Mouse (Mus musculus): Measurements from ENCODE around the gene Nop16. TPM values are rescaled to one million over a fixed set of nuclear protein-coding genes. Genes with fewer than 3 reads are reported as not detected.

The Nop16 gene
- polyA plus RNA-seq, 1 experiment from 2014 or later: 75.1 TPM

GRCm38 (mm10) chr13:54574854-54575481 lies 14.9 kb downstream of the Nop16 start, which contains the start of gene Arl10:
Arl10 (plus strand) TSS chr13:54575015.
- under 1% methylated on average over 55 of the region's 55 CpGs for WGBS
- Histone ChIP-seq H3K27ac (replicated peaks; ENCODE audit: low read depth, low read length) (peak within 1 kb of the TSS; percentile 67; the same call in 1 of the 2 replicates), H3K4me3 (ENCODE audit: low read depth, low read length) (peak within 1 kb of the TSS; percentile 96), H3K4me1 (ENCODE audit: control insufficient read depth, insufficient read depth, low read length) (no peaks in the 10 kb centered on the region; the same call in 1 of the 2 replicates), H3K27me3 (ENCODE audit: control insufficient read depth, insufficient read depth, low read length) (no peaks in the 10 kb centered on the region), H3K36me3 (replicated peaks; ENCODE audit: control insufficient read depth, insufficient read depth, low read depth, low read length) (0 out of 2 replicates have a peak, but pooled peaks cover 2% of the 10 kb centered on the region), H3K9me3 (replicated peaks; ENCODE audit: control insufficient read depth, low read length) (no peaks in the 10 kb centered on the region), H3K9ac (replicated peaks; ENCODE audit: low read length) (peak within 1 kb of the TSS; percentile 93), H3K4me2 (ENCODE audit: low read depth, low read length) (peak within 1 kb of the TSS; percentile 90)
- peak; percentile 85 for ATAC-seq (replicated peaks; ENCODE audit: insufficient number of reproducible peaks, low FRiP score, low TSS enrichment, low read depth)
- peak; percentile 85 for DNase-seq (ENCODE audit: low spot score)

- 84% methylated on average over 4 of the region's 4 CpGs for WGBS
- H3K36me3 ChIP-seq (replicated peaks; ENCODE audit: control insufficient read depth, insufficient read depth, low read depth, low read length): no peaks in the 10 kb centered on the region
- no peak overlapping the region for H3K4me2 ChIP-seq (ENCODE audit: low read depth, low read length)
- no peak overlapping the region for H3K4me3 ChIP-seq (ENCODE audit: low read depth, low read length)
- no peak overlapping the region for H3K27ac ChIP-seq (replicated peaks; ENCODE audit: low read depth, low read length)
- no peak for DNase-seq (ENCODE audit: low spot score)
- no peak overlapping the region for H3K9ac ChIP-seq (replicated peaks; ENCODE audit: low read length)
- no peaks in the 10 kb centered on the region for H3K27me3 ChIP-seq (ENCODE audit: control insufficient read depth, insufficient read depth, low read length)
- H3K9me3 ChIP-seq (replicated peaks; ENCODE audit: control insufficient read depth, low read length): no peaks in the 10 kb centered on the region
- H3K4me1 ChIP-seq (ENCODE audit: control insufficient read depth, insufficient read depth, low read length): no peaks in the 10 kb centered on the region; the same call in 1 of the 2 replicates
- ATAC-seq (replicated peaks; ENCODE audit: insufficient number of reproducible peaks, low FRiP score, low TSS enrichment, low read depth): no peak
These were observed 17.3 kb downstream of the Nop16 start for GRCm38 (mm10) chr13:54572621-54573020.

GRCm38 (mm10) chr13:54571637-54572036 lies 18.3 kb downstream of the Nop16 start:
- ATAC-seq (replicated peaks; ENCODE audit: insufficient number of reproducible peaks, low FRiP score, low TSS enrichment, low read depth) (no peak), DNase-seq (ENCODE audit: low spot score) (peak; percentile 23)
- H3K9me3 ChIP-seq (replicated peaks; ENCODE audit: control insufficient read depth, low read length): no peaks in the 10 kb centered on the region
- H3K27me3 ChIP-seq (ENCODE audit: control insufficient read depth, insufficient read depth, low read length): no peaks in the 10 kb centered on the region
- WGBS: 50% methylated on average over 2 of the region's 2 CpGs
- no peak overlapping the region for H3K9ac ChIP-seq (replicated peaks; ENCODE audit: low read length)
- H3K4me1 ChIP-seq (ENCODE audit: control insufficient read depth, insufficient read depth, low read length): no peaks in the 10 kb centered on the region; the same call in 1 of the 2 replicates
- no peak overlapping the region for H3K4me2 ChIP-seq (ENCODE audit: low read depth, low read length)
- H3K36me3 ChIP-seq (replicated peaks; ENCODE audit: control insufficient read depth, insufficient read depth, low read depth, low read length): no peaks in the 10 kb centered on the region
- no peak overlapping the region for H3K4me3 ChIP-seq (ENCODE audit: low read depth, low read length)
- H3K27ac ChIP-seq (replicated peaks; ENCODE audit: low read depth, low read length): no peak overlapping the region

DNA sequence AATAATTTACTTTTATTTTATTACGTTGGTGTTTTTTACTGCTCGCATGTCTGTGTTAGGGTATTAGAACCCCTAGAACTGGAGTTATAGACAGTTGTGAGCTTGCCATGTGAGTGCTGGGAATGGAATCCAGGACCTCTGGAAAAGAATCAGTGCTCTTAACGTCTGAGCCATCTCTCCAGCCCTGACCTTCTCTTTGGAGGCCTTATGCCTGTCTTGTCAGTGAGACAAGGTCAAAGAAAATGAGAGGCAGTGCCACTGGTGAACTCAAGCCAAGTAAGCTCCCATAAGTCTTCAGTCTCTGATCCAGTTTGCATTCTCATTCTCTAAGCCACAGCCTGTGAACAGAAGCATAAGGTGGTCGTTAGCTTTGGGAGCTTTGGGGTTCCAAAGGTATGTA lies 19.2 kb downstream of the Nop16 start:
- H3K27ac ChIP-seq (replicated peaks; ENCODE audit: low read depth, low read length): no peak overlapping the region
- H3K4me3 ChIP-seq (ENCODE audit: low read depth, low read length): no peak overlapping the region
- H3K4me2 ChIP-seq (ENCODE audit: low read depth, low read length): no peak overlapping the region
- H3K4me1 ChIP-seq (ENCODE audit: control insufficient read depth, insufficient read depth, low read length): no peaks in the 10 kb centered on the region; the same call in 1 of the 2 replicates
- 68% methylated on average over 4 of the region's 4 CpGs for WGBS
- H3K36me3 ChIP-seq (replicated peaks; ENCODE audit: control insufficient read depth, insufficient read depth, low read depth, low read length): no peaks in the 10 kb centered on the region
- no peaks in the 10 kb centered on the region for H3K9me3 ChIP-seq (replicated peaks; ENCODE audit: control insufficient read depth, low read length)
- no peak for ATAC-seq (replicated peaks; ENCODE audit: insufficient number of reproducible peaks, low FRiP score, low TSS enrichment, low read depth)
- no peak overlapping the region for H3K9ac ChIP-seq (replicated peaks; ENCODE audit: low read length)
- DNase-seq (ENCODE audit: low spot score): no peak
- H3K27me3 ChIP-seq (ENCODE audit: control insufficient read depth, insufficient read depth, low read length): no peaks in the 10 kb centered on the region

- no peak for DNase-seq (ENCODE audit: low spot score)
- Histone ChIP-seq H3K4me3 (ENCODE audit: low read depth, low read length) (no peak overlapping the region), H3K4me1 (ENCODE audit: control insufficient read depth, insufficient read depth, low read length) (no peaks in the 10 kb centered on the region), H3K9ac (replicated peaks; ENCODE audit: low read length) (no peak overlapping the region), H3K27me3 (ENCODE audit: control insufficient read depth, insufficient read depth, low read length) (no peaks in the 10 kb centered on the region), H3K27ac (replicated peaks; ENCODE audit: low read depth, low read length) (no peak overlapping the region), H3K4me2 (ENCODE audit: low read depth, low read length) (no peak overlapping the region), H3K9me3 (replicated peaks; ENCODE audit: control insufficient read depth, low read length) (no peaks in the 10 kb centered on the region), H3K36me3 (replicated peaks; ENCODE audit: control insufficient read depth, insufficient read depth, low read depth, low read length) (no peaks in the 10 kb centered on the region)
- no peak for ATAC-seq (replicated peaks; ENCODE audit: insufficient number of reproducible peaks, low FRiP score, low TSS enrichment, low read depth)
- WGBS: 44% methylated on average over 1 of the region's 1 CpGs
These were observed 20.6 kb downstream of the Nop16 start for GRCm38 (mm10) chr13:54569282-54569681.

DNA sequence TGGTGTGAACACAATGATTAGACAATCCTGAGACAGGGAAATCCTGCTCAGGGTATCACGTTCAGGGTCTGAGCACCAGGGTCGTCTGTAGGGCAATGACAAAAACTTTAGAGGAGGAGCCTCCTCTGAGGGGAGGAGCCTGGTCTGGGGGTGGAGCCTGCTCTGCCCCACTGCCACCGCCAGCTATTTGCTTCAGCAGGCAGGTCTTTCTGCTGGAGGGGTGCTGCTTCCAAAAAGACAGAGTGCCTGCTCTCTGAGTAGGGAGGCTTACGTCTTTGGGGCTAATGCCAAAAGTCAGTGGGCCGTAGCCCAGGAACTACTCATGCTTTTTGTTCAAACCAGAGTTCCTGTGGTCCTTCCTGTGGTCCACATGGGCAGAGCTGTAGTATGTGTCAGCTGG lies 21.5 kb downstream of the Nop16 start:
- 42% methylated on average over 5 of the region's 5 CpGs for WGBS
- Histone ChIP-seq H3K36me3 (replicated peaks; ENCODE audit: control insufficient read depth, insufficient read depth, low read depth, low read length) (no peaks in the 10 kb centered on the region), H3K27me3 (ENCODE audit: control insufficient read depth, insufficient read depth, low read length) (no peaks in the 10 kb centered on the region), H3K9ac (replicated peaks; ENCODE audit: low read length) (no peak overlapping the region), H3K27ac (replicated peaks; ENCODE audit: low read depth, low read length) (no peak overlapping the region), H3K4me2 (ENCODE audit: low read depth, low read length) (no peak overlapping the region), H3K4me3 (ENCODE audit: low read depth, low read length) (no peak overlapping the region), H3K4me1 (ENCODE audit: control insufficient read depth, insufficient read depth, low read length) (no peaks in the 10 kb centered on the region), H3K9me3 (replicated peaks; ENCODE audit: control insufficient read depth, low read length) (no peaks in the 10 kb centered on the region)
- DNase-seq (ENCODE audit: low spot score) (no peak), ATAC-seq (replicated peaks; ENCODE audit: insufficient number of reproducible peaks, low FRiP score, low TSS enrichment, low read depth) (no peak)

- 42% methylated on average over 8 of the region's 8 CpGs for WGBS
- Histone ChIP-seq H3K27me3 (ENCODE audit: control insufficient read depth, insufficient read depth, low read length) (no peaks in the 10 kb centered on the region), H3K27ac (replicated peaks; ENCODE audit: low read depth, low read length) (no peak overlapping the region)
These were observed 24.1 kb downstream of the Nop16 start for GRCm38 (mm10) chr13:54565594-54566345.

GRCm38 (mm10) chr13:54565201-54565581 lies 24.7 kb downstream of the Nop16 start, which contains the start of gene 4833439L19Rik:
4833439L19Rik (minus strand) TSS chr13:54565435.
- Histone ChIP-seq H3K27ac (replicated peaks; ENCODE audit: low read depth, low read length) (peak within 1 kb of the TSS; percentile 59), H3K27me3 (ENCODE audit: control insufficient read depth, insufficient read depth, low read length) (no peaks in the 10 kb centered on the region), H3K4me2 (ENCODE audit: low read depth, low read length) (peak within 1 kb of the TSS; percentile 57), H3K4me1 (ENCODE audit: control insufficient read depth, insufficient read depth, low read length) (no peaks in the 10 kb centered on the region), H3K36me3 (replicated peaks; ENCODE audit: control insufficient read depth, insufficient read depth, low read depth, low read length) (no peaks in the 10 kb centered on the region; the same call in 1 of the 2 replicates), H3K9me3 (replicated peaks; ENCODE audit: control insufficient read depth, low read length) (no peaks in the 10 kb centered on the region), H3K4me3 (ENCODE audit: low read depth, low read length) (peak within 1 kb of the TSS; percentile 98), H3K9ac (replicated peaks; ENCODE audit: low read length) (peak within 1 kb of the TSS; percentile 97)
- DNase-seq (ENCODE audit: low spot score): peak; percentile 100
- ATAC-seq (replicated peaks; ENCODE audit: insufficient number of reproducible peaks, low FRiP score, low TSS enrichment, low read depth): peak; percentile 94
- under 1% methylated on average over 27 of the region's 27 CpGs for WGBS

More at GRCm38 (mm10) chr13:54565594-54566345, 24.1 kb downstream of the Nop16 start:
- Histone ChIP-seq H3K4me2 (ENCODE audit: low read depth, low read length) (peak overlapping the region; percentile 41), H3K9ac (replicated peaks; ENCODE audit: low read length) (peak overlapping the region; percentile 97), H3K4me3 (ENCODE audit: low read depth, low read length) (peak overlapping the region; percentile 98), H3K9me3 (replicated peaks; ENCODE audit: control insufficient read depth, low read length) (no peaks in the 10 kb centered on the region), H3K36me3 (replicated peaks; ENCODE audit: control insufficient read depth, insufficient read depth, low read depth, low read length) (no peaks in the 10 kb centered on the region; the same call in 1 of the 2 replicates), H3K4me1 (ENCODE audit: control insufficient read depth, insufficient read depth, low read length) (no peaks in the 10 kb centered on the region)
- DNase-seq (ENCODE audit: low spot score) (peak; percentile 64), ATAC-seq (replicated peaks; ENCODE audit: insufficient number of reproducible peaks, low FRiP score, low TSS enrichment, low read depth) (no peak; the same call in 1 of the 2 replicates)
